Mouse (Mus musculus): ENCODE data around the gene Scn5a.

DNA sequence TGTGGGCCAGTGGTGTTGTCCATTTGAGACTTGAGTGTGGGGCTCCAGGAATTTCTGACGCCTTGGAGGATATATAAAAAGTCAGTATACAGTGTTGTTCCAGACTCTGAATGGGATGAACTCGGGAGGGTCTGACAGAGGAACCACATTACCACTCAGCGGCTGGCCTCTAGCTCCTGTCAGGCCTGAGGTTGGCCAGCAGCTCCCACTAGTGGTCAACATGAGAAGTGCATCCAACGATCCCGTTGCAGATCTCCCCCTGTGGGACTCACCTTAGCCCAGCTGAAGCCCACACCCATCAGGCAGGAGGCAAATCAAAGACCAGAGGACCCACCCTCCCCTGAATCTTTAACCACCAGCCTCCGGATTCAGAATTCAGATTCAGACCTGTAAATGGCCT lies 1.9 kb upstream of the Scn5a start:
- TF ChIP-seq POLR2AphosphoS5 (IDR thresholded peaks at IDR 0.05; ENCODE audit: insufficient replicate concordance, low read depth, low read length): no peak
- TF ChIP-seq CTCF (IDR thresholded peaks at IDR 0.05; ENCODE audit: low read depth, low read length): peak; percentile 16; the same call in 1 of the 2 replicates
- TF ChIP-seq GATA1 (IDR thresholded peaks at IDR 0.05; ENCODE audit: borderline replicate concordance, low read length): no peak
- TF ChIP-seq TAL1 (conservative IDR thresholded peaks at IDR 0.05; ENCODE audit: low read depth, low read length): no peak
